9 mouse cellular contexts compared by ENCODE assay signal in genomic region chr3:54587127-54587995, GRCm38 (mm10).
DNase-seq lines count a peak whose midpoint lies in the region; ATAC-seq and TF ChIP-seq lines count a peak whose summit lies in the region.
"Had no signal": no experiment of that assay in that cellular context is flagged by ENCODE, and none has a peak within 500 bp of the region (broad histone marks: within the 10 kb centered on the region; RNA-seq: fewer than 3 reads in every experiment).

No protein-coding gene starts in this region.

- DNase-seq in kidney, postnatal 14 days, result no peak
- DNase-seq in brain, adult 2 months (ENCODE audit: low read depth, low spot score), result peak; percentile 73
- no peak for DNase-seq in cerebellum, adult 8-10 months

- no peak for TF ChIP-seq POLR2A in olfactory bulb, adult 2 months (IDR thresholded peaks at IDR 0.05; ENCODE audit: insufficient read depth, low read depth, low read length)

- H3K9me3 ChIP-seq in kidney, embryonic 14.5 days (ENCODE audit: control insufficient read depth, low read length), result no peaks in the 10 kb centered on the region
- no peaks in the 10 kb centered on the region; the same call in 1 of the 2 replicates for H3K9me3 ChIP-seq in hindbrain, embryonic 16.5 days (ENCODE audit: control insufficient read depth, low read length)

- no peak for TF ChIP-seq CTCF in olfactory bulb, adult 2 months (IDR thresholded peaks at IDR 0.05; ENCODE audit: insufficient read depth, low read depth, low read length)

- H3K27ac ChIP-seq in kidney, embryonic 14.5 days (ENCODE audit: low read depth, low read length), result peak overlapping the region; percentile 62; the same call in 1 of the 2 replicates
- H3K27ac ChIP-seq in hindbrain, embryonic 16.5 days (ENCODE audit: low read depth, low read length), result peak overlapping the region; percentile 44; the same call in 1 of the 2 replicates
- H3K27ac ChIP-seq in olfactory bulb, adult 2 months (ENCODE audit: insufficient read depth, low read depth, low read length), result no peak overlapping the region
- H3K27ac ChIP-seq: macrophage had no signal

- peak; percentile 43; the same call in 1 of the 2 replicates for ATAC-seq in kidney, embryonic 14.5 days (ENCODE audit: low FRiP score, low TSS enrichment)
- ATAC-seq in hindbrain, embryonic 16.5 days, result no peak
- no peak for ATAC-seq in erythroblast, adult 5-6 weeks (replicated peaks; ENCODE audit: low FRiP score, poor library complexity, severe bottlenecking)
- no peak for ATAC-seq in megakaryocyte, adult 5-6 weeks (ENCODE audit: poor library complexity, severe bottlenecking)

- H3K27me3 ChIP-seq in kidney, embryonic 14.5 days (ENCODE audit: control insufficient read depth, insufficient read depth, low read length), result no peaks in the 10 kb centered on the region
- H3K27me3 ChIP-seq in hindbrain, embryonic 16.5 days (replicated peaks; ENCODE audit: control insufficient read depth, insufficient read depth, low read length), result no peaks in the 10 kb centered on the region

- no peak overlapping the region for H3K9ac ChIP-seq in kidney, embryonic 14.5 days (ENCODE audit: low read depth, low read length)
- H3K9ac ChIP-seq in hindbrain, embryonic 16.5 days (ENCODE audit: low read depth, low read length), result no peak overlapping the region; the same call in 1 of the 2 replicates

- H3K4me2 ChIP-seq in kidney, embryonic 14.5 days (replicated peaks; ENCODE audit: low read depth, low read length), result peak overlapping the region; percentile 24; the same call in 1 of the 2 replicates
- peak overlapping the region; percentile 35; the same call in 1 of the 2 replicates for H3K4me2 ChIP-seq in hindbrain, embryonic 16.5 days (ENCODE audit: low read length)

- H3K4me3 ChIP-seq in kidney, embryonic 14.5 days (ENCODE audit: low read length), result no peak overlapping the region
- H3K4me3 ChIP-seq in hindbrain, embryonic 16.5 days (ENCODE audit: low read length), result no peak overlapping the region
- H3K4me3 ChIP-seq in olfactory bulb, adult 2 months (ENCODE audit: insufficient read depth, low read depth, low read length), result peak overlapping the region; percentile 19; the same call in 1 of the 2 replicates

- no peaks in the 10 kb centered on the region for H3K36me3 ChIP-seq in kidney, embryonic 14.5 days (ENCODE audit: control insufficient read depth, insufficient read depth, low read length)
- H3K36me3 ChIP-seq in hindbrain, embryonic 16.5 days (ENCODE audit: control insufficient read depth, insufficient read depth, low read length), result no peaks in the 10 kb centered on the region

- 52% methylated on average over 21 of the region's 21 CpGs for WGBS in kidney, embryonic 14.5 days
- WGBS in hindbrain, embryonic 16.5 days, result 73% methylated on average over 21 of the region's 21 CpGs
- WGBS in olfactory bulb, adult 2 months, result 59% methylated on average over 21 of the region's 21 CpGs

- no peaks in the 10 kb centered on the region for H3K4me1 ChIP-seq in kidney, embryonic 14.5 days (ENCODE audit: control insufficient read depth, insufficient read depth, low read length)
- no peaks in the 10 kb centered on the region for H3K4me1 ChIP-seq in hindbrain, embryonic 16.5 days (ENCODE audit: control insufficient read depth, insufficient read depth, low read depth, low read length)
- H3K4me1 ChIP-seq in olfactory bulb, adult 2 months (ENCODE audit: control insufficient read depth, insufficient read depth, low read length), result no peaks in the 10 kb centered on the region
